Mouse (Mus musculus): ENCODE measurements around the gene Ehmt2. TPM values are rescaled to one million over a fixed set of nuclear protein-coding genes. Genes with fewer than 3 reads are reported as not detected.
"Not testable (repeated sequence)": the region's sequence is repeated elsewhere in the genome, so short reads cannot be mapped to it uniquely, and the experiment has no call there.

Gene Ehmt2
- polyA plus RNA-seq, 1 experiment from 2014 or later: 17.7 TPM

- H3K9me3 ChIP-seq (replicated peaks); H3K27me3 ChIP-seq; H3K4me2 ChIP-seq; H3K9ac ChIP-seq; DNase-seq; H3K27ac ChIP-seq; H3K4me3 ChIP-seq (replicated peaks); ATAC-seq (ENCODE audit: low read depth): not testable (repeated sequence)
- 69% methylated on average over 9 of the region's 10 CpGs for WGBS (ENCODE audit: insufficient replicate concordance)
- Histone ChIP-seq H3K4me1 (replicated peaks) (peaks cover 51% of the 10 kb centered on the region), H3K36me3 (peaks cover 54% of the 10 kb centered on the region)
Observed at GRCm38 (mm10) chr17:34901948-34902347, 3.7 kb downstream of the Ehmt2 start.

GRCm38 (mm10) chr17:34902895-34903294 lies 4.6 kb downstream of the Ehmt2 start:
- ATAC-seq (ENCODE audit: low read depth) (no peak), DNase-seq (no peak)
- no peak overlapping the region for H3K4me2 ChIP-seq
- peaks cover 42% of the 10 kb centered on the region for H3K4me1 ChIP-seq (replicated peaks)
- H3K27ac ChIP-seq: no peak overlapping the region
- H3K27me3 ChIP-seq: no peaks in the 10 kb centered on the region
- H3K9ac ChIP-seq: no peak overlapping the region
- peaks cover 64% of the 10 kb centered on the region for H3K36me3 ChIP-seq
- no peaks in the 10 kb centered on the region for H3K9me3 ChIP-seq (replicated peaks)
- no peak overlapping the region for H3K4me3 ChIP-seq (replicated peaks)
- WGBS (ENCODE audit: insufficient replicate concordance): 83% methylated on average over 9 of the region's 9 CpGs

DNA sequence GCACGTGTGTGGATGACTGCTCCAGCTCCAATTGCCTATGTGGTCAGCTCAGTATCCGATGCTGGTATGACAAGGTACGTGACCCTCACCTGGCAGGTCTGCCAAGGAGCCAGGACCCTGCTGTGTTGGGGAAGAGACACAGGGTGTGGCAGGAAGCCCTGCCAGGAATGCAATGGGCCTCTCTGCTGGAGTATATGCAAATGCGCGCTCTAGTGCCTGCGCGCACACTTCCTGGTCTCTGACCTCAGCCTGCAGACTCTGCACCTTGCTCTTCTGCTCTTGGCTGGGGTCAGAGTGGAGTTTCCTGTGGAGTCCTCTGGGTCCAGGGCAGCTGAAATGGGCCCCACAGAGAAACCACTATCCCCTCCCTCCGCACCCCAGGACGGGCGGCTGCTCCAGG lies 12.7 kb downstream of the Ehmt2 start:
- Histone ChIP-seq H3K9me3 (replicated peaks) (no peaks in the 10 kb centered on the region), H3K9ac (no peak overlapping the region), H3K4me2 (no peak overlapping the region), H3K36me3 (peaks cover 80% of the 10 kb centered on the region), H3K27me3 (no peaks in the 10 kb centered on the region), H3K4me3 (replicated peaks) (no peak overlapping the region), H3K27ac (no peak overlapping the region), H3K4me1 (replicated peaks) (peaks cover 43% of the 10 kb centered on the region)
- DNase-seq (no peak), ATAC-seq (ENCODE audit: low read depth) (peak; percentile 12; the same call in 1 of the 2 replicates)
- 84% methylated on average over 10 of the region's 10 CpGs for WGBS (ENCODE audit: insufficient replicate concordance)

DNA sequence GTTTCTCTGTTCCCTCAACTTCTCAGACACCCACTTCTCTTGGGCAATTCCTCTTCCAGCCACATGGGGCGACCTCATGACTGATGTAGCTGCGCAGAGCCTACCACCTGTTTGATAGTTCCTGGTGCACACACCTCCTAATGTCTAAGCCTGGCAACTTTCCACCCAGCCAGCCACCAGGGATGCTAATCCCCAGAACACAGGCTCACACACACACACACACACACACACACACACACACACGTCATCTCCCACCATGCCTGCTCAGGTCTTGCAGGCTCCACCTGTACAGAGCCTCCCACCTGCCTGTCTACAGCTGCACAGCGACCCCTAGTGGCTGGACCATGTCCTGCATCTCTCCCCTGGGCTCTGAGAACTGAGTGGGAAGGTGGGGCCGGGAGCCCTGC lies 13.7 kb downstream of the Ehmt2 start:
- DNase-seq (peak; percentile 73), ATAC-seq (ENCODE audit: low read depth) (peak; percentile 55)
- no peaks in the 10 kb centered on the region for H3K9me3 ChIP-seq (replicated peaks)
- peaks cover 45% of the 10 kb centered on the region for H3K4me1 ChIP-seq (replicated peaks)
- 43% methylated on average over 5 of the region's 5 CpGs for WGBS (ENCODE audit: insufficient replicate concordance)
- H3K9ac ChIP-seq: no peak overlapping the region
- no peaks in the 10 kb centered on the region for H3K27me3 ChIP-seq
- no peak overlapping the region for H3K4me2 ChIP-seq
- H3K36me3 ChIP-seq: peaks cover 70% of the 10 kb centered on the region
- no peak overlapping the region for H3K27ac ChIP-seq
- H3K4me3 ChIP-seq (replicated peaks): no peak overlapping the region

GRCm38 (mm10) chr17:34913930-34914665 lies 15.8 kb downstream of the Ehmt2 start, which contains the start of gene Slc44a4:
Gene Slc44a4, plus strand, starts transcription at chr17:34914466.
- no peak for DNase-seq
- Histone ChIP-seq H3K9ac (no peak within 1 kb of the TSS), H3K4me3 (replicated peaks) (no peak within 1 kb of the TSS), H3K4me2 (0 out of 2 replicates have a peak within 1 kb of the TSS, but pooled peaks have one; percentile 14), H3K27me3 (no peaks in the 10 kb centered on the region), H3K27ac (peak within 1 kb of the TSS; percentile 1), H3K9me3 (replicated peaks) (no peaks in the 10 kb centered on the region), H3K36me3 (peaks cover 49% of the 10 kb centered on the region), H3K4me1 (replicated peaks) (peaks cover 49% of the 10 kb centered on the region)
- no peak for ATAC-seq (ENCODE audit: low read depth)
- 41% methylated on average over 18 of the region's 18 CpGs for whole genome bisulfite sequencing (ENCODE audit: insufficient replicate concordance)

DNA sequence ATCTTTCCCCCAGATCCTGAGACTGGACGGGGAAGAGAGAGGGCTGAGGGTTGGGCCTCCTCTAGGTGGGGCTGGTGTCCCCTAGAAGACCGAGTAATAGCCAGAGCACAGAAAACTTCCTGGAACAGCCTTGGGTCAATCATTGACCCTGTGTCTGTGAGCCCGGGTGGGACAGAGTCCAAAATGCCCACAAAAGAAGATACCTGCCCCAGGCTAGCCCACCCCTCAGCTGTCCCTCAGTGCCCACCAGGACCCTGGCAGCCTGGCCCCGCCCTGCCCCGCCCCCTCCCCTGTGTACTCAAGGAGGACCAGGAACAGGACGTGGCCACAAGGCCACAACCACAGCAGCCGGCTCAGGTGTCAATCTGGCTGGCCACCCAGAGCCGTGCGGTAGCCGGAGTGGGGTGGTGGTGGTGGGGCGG lies 17.2 kb downstream of the Ehmt2 start:
- Histone ChIP-seq H3K36me3 (peaks cover 37% of the 10 kb centered on the region), H3K9me3 (replicated peaks) (no peaks in the 10 kb centered on the region), H3K27me3 (no peaks in the 10 kb centered on the region), H3K9ac (no peak overlapping the region), H3K4me1 (replicated peaks) (peaks cover 45% of the 10 kb centered on the region), H3K27ac (peak overlapping the region; percentile 31; the same call in 1 of the 2 replicates), H3K4me2 (peak overlapping the region; percentile 15; the same call in 1 of the 2 replicates), H3K4me3 (replicated peaks) (no peak overlapping the region)
- 15% methylated on average over 11 of the region's 11 CpGs for WGBS (ENCODE audit: insufficient replicate concordance)
- ATAC-seq (ENCODE audit: low read depth): peak; percentile 29; the same call in 1 of the 2 replicates
- no peak for DNase-seq

DNA sequence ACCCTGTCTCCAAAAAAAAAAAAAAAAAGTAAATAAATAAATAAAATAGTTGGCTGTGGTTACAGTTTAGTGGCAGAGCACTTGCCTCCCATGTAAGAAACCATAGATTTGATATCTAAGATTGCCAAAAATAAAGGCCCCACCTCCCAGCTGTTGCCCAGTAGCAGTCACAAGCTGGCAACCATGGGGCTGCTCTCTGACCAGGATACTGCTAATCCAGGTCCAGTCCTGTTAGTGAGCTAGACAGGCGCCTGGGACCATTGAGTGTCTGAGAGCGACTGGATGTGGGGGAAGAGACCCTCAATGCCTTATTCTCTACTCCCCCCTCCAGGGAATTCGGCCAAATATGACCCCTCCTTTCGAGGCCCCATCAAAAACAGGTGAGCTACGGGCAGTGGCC lies 18.0 kb downstream of the Ehmt2 start:
- DNase-seq: no peak
- H3K4me3 ChIP-seq (replicated peaks): no peak overlapping the region
- peaks cover 37% of the 10 kb centered on the region for H3K4me1 ChIP-seq (replicated peaks)
- no peaks in the 10 kb centered on the region for H3K27me3 ChIP-seq
- H3K9ac ChIP-seq: no peak overlapping the region
- H3K27ac ChIP-seq: no peak overlapping the region
- no peaks in the 10 kb centered on the region for H3K9me3 ChIP-seq (replicated peaks)
- no peak for ATAC-seq (ENCODE audit: low read depth)
- peaks cover 28% of the 10 kb centered on the region for H3K36me3 ChIP-seq
- WGBS (ENCODE audit: insufficient replicate concordance): 69% methylated on average over 5 of the region's 5 CpGs
- no peak overlapping the region for H3K4me2 ChIP-seq

DNA sequence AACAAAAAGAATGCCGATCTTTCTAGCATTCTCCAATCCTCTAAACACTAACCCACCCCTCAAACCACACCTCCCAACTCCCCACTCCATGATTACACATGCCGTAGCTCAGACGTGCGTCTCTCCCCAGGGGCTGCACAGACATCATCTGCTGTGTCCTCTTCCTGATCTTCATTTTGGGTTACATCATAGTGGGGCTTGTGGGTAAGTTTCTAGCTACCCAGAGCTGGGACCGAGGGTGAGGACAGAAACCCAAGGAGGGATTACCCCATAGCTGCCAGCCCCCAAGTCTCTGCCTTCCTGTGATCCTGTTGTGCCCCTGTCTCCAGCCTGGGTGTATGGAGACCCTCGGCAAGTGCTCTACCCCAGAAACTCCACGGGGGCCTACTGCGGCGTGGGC lies 18.9 kb downstream of the Ehmt2 start:
- H3K4me2 ChIP-seq: no peak overlapping the region
- H3K4me3 ChIP-seq (replicated peaks): no peak overlapping the region
- no peaks in the 10 kb centered on the region for H3K9me3 ChIP-seq (replicated peaks)
- no peak overlapping the region for H3K9ac ChIP-seq
- peaks cover 19% of the 10 kb centered on the region for H3K36me3 ChIP-seq
- H3K27ac ChIP-seq: no peak overlapping the region
- ATAC-seq (ENCODE audit: low read depth): no peak
- DNase-seq: no peak
- no peaks in the 10 kb centered on the region for H3K27me3 ChIP-seq
- peaks cover 33% of the 10 kb centered on the region for H3K4me1 ChIP-seq (replicated peaks)
- 63% methylated on average over 9 of the region's 9 CpGs for WGBS (ENCODE audit: insufficient replicate concordance)

DNA sequence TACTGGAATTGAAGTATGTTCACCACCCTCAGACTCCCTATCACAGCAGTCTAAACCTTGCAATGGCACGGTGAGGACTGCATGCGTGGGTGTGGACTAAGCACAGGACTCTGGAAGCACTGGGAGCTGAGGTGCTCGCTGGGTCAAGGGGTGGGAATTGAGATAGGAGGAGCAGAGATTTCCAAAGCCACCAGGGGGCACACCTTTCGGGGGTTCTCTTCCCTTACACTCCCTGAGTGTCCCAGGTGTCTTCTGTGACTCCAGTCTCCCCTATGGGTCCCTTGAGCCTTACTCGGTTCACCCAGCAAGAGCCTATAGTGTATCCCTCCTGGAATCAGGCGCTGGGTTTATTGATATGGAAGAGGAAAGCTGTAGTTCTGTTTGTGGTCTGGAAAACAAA lies 24.7 kb downstream of the Ehmt2 start:
- Histone ChIP-seq H3K9ac (no peak overlapping the region), H3K27me3 (no peaks in the 10 kb centered on the region), H3K36me3 (no peaks in the 10 kb centered on the region), H3K4me2 (no peak overlapping the region), H3K4me1 (replicated peaks) (no peaks in the 10 kb centered on the region), H3K27ac (no peak overlapping the region), H3K9me3 (replicated peaks) (no peaks in the 10 kb centered on the region), H3K4me3 (replicated peaks) (no peak overlapping the region)
- DNase-seq: no peak
- WGBS (ENCODE audit: insufficient replicate concordance): 42% methylated on average over 6 of the region's 6 CpGs
- peak; percentile 37; the same call in 1 of the 2 replicates for ATAC-seq (ENCODE audit: low read depth)

GRCm38 (mm10) chr17:34924258-34924657 lies 26.0 kb downstream of the Ehmt2 start:
- Histone ChIP-seq H3K4me2 (no peak overlapping the region), H3K27me3 (no peaks in the 10 kb centered on the region), H3K9me3 (replicated peaks) (no peaks in the 10 kb centered on the region), H3K4me3 (replicated peaks) (no peak overlapping the region), H3K4me1 (replicated peaks) (no peaks in the 10 kb centered on the region), H3K27ac (no peak overlapping the region), H3K9ac (no peak overlapping the region), H3K36me3 (no peaks in the 10 kb centered on the region)
- DNase-seq: no peak
- no peak for ATAC-seq (ENCODE audit: low read depth)
- WGBS (ENCODE audit: insufficient replicate concordance): 64% methylated on average over 5 of the region's 5 CpGs

DNA sequence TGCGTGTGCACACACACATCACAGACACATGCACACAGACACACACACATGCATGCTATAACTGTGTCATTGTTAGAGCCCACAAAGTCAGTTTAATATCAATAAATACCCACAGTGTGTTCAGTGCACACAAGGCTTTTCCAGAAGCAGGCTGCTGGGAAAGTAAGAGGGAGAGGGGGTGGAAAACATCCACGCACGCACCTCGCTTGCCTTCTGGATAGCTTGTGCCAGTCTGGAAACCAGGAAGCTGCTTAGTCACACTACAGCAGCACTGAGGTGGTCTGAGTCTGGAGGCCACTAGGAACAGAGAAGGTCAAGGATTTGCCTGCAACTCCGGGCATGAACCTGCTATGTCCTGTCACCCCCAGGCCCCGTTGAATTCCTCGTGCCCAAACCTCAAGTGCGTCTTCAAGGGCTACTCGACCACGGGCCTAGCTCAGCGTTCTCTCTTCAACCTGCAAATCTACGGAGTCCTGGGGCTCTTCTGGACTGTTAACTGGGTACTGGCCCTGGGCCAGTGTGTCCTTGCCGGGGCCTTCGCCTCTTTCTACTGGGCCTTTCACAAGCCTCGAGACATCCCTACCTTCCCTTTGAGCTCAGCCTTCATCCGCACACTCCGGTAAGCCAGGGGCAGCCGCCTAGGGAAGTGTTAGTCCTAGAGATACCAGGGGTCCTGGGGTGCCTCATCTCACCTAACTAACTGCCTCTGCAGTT lies 29.2 kb downstream of the Ehmt2 start:
- WGBS (ENCODE audit: insufficient replicate concordance): 77% methylated on average over 18 of the region's 18 CpGs
- ATAC-seq (ENCODE audit: low read depth): no peak
- H3K4me2 ChIP-seq: no peak overlapping the region

More for the DNA sequence above, 29.2 kb downstream of the Ehmt2 start:
- no peak for DNase-seq
- Histone ChIP-seq H3K27ac (no peak overlapping the region), H3K36me3 (no peaks in the 10 kb centered on the region), H3K9me3 (replicated peaks) (no peaks in the 10 kb centered on the region), H3K4me1 (replicated peaks) (peaks cover 25% of the 10 kb centered on the region), H3K4me3 (replicated peaks) (no peak overlapping the region), H3K9ac (no peak overlapping the region), H3K27me3 (no peaks in the 10 kb centered on the region)
